Mouse (Mus musculus): ENCODE measurements at regions not wholly inside any gene's neighbourhood (a gene's known extent, or its start where the extent isn't known, plus 50 kb on each side); places are given as distances from the start of the nearest gene placed in this dataset.

- in situ Hi-C loops (cut with MboI; ENCODE audit: low sequenced_read_pairs in 2 of 2, unreplicated experiment in 2 of 2): no loop called here
- no peak overlapping the region for H3K27ac ChIP-seq (ENCODE audit: insufficient read depth, low read depth, low read length, poor library complexity, severe bottlenecking)
- H3K36me3 ChIP-seq (ENCODE audit: control insufficient read depth, insufficient read depth, low read length, poor library complexity, severe bottlenecking): no peaks in the 10 kb centered on the region
- no peak for DNase-seq (ENCODE audit: low read depth, low spot score)
- no peaks in the 10 kb centered on the region for H3K4me1 ChIP-seq (ENCODE audit: control insufficient read depth in 2 of 2, insufficient read depth in 2 of 2, low read length in 2 of 2, poor library complexity in 1 of 2)
- no peak overlapping the region for H3K4me3 ChIP-seq (ENCODE audit: insufficient read depth in 1 of 2, low read depth in 1 of 2, low read length in 2 of 2, poor library complexity in 1 of 2, severe bottlenecking in 1 of 2)
- TF ChIP-seq MAFK (IDR thresholded peaks at IDR 0.05; ENCODE audit: insufficient read depth, low read depth, low read length): no peak
- no peak for TF ChIP-seq ZNF384 (IDR thresholded peaks at IDR 0.05; ENCODE audit: low read depth, low read length)
- TF ChIP-seq HCFC1 (IDR thresholded peaks at IDR 0.05; ENCODE audit: borderline replicate concordance, insufficient read depth, low read length): no peak
- TF ChIP-seq CHD2 (IDR thresholded peaks at IDR 0.05; ENCODE audit: low read depth, low read length): no peak
- no peaks in the 10 kb centered on the region for H3K9me3 ChIP-seq (ENCODE audit: control insufficient read depth, insufficient read depth, low read depth, low read length)
- H3K9ac ChIP-seq (ENCODE audit: insufficient read depth, low read depth, low read length, poor library complexity, severe bottlenecking): no peak overlapping the region
These were observed 223.7 kb upstream of the Pfn2 start for GRCm38 (mm10) chr3:58071574-58071973.

DNA sequence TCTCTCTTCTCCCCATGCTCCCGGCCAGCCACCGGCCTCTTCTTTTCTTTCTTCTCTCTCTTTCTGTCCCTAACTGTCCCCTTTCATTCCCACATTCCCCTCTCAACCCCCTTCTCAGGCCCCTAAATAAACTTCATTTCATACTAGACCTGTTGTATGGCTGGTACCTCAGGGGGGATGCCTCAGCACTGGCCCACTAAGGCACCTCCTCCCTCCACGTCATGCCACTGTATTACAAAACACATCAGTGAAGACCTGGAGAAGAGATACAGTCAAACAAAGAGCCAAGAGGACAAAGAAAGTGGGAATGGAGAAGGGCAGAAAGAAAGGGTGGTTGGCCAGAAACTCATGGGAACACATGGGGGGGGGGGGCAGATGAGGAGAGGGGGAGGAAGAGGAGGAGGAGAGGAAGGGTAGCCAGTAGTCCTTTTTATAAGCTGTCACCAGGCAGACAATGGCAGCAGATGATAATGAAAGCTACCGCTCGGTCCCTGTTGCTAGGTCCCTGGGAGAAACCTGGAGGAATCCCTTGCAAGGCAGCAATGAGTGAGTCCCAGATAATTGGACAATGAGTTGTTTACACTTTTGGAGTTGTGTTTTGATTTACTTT is 224.5 kb upstream of the Pfn2 start:
- Histone ChIP-seq H3K4me1 (ENCODE audit: control insufficient read depth in 2 of 2, insufficient read depth in 2 of 2, low read length in 2 of 2, poor library complexity in 1 of 2) (no peaks in the 10 kb centered on the region), H3K27ac (ENCODE audit: insufficient read depth, low read depth, low read length, poor library complexity, severe bottlenecking) (no peak overlapping the region), H3K36me3 (ENCODE audit: control insufficient read depth, insufficient read depth, low read length, poor library complexity, severe bottlenecking) (no peaks in the 10 kb centered on the region), H3K9ac (ENCODE audit: insufficient read depth, low read depth, low read length, poor library complexity, severe bottlenecking) (no peak overlapping the region), H3K4me3 (ENCODE audit: insufficient read depth in 1 of 2, low read depth in 1 of 2, low read length in 2 of 2, poor library complexity in 1 of 2, severe bottlenecking in 1 of 2) (no peak overlapping the region), H3K9me3 (ENCODE audit: control insufficient read depth, insufficient read depth, low read depth, low read length) (no peaks in the 10 kb centered on the region)
- no peak for DNase-seq (ENCODE audit: low read depth, low spot score)
- in situ Hi-C loops (cut with MboI; ENCODE audit: low sequenced_read_pairs in 2 of 2, unreplicated experiment in 2 of 2): no loop called here
- TF ChIP-seq HCFC1 (IDR thresholded peaks at IDR 0.05; ENCODE audit: borderline replicate concordance, insufficient read depth, low read length) (no peak), MAFK (IDR thresholded peaks at IDR 0.05; ENCODE audit: insufficient read depth, low read depth, low read length) (no peak), CHD2 (IDR thresholded peaks at IDR 0.05; ENCODE audit: low read depth, low read length) (no peak), ZC3H11A (IDR thresholded peaks at IDR 0.05; ENCODE audit: borderline replicate concordance, low read depth, low read length) (no peak), ZNF384 (IDR thresholded peaks at IDR 0.05; ENCODE audit: low read depth, low read length) (no peak)

DNA sequence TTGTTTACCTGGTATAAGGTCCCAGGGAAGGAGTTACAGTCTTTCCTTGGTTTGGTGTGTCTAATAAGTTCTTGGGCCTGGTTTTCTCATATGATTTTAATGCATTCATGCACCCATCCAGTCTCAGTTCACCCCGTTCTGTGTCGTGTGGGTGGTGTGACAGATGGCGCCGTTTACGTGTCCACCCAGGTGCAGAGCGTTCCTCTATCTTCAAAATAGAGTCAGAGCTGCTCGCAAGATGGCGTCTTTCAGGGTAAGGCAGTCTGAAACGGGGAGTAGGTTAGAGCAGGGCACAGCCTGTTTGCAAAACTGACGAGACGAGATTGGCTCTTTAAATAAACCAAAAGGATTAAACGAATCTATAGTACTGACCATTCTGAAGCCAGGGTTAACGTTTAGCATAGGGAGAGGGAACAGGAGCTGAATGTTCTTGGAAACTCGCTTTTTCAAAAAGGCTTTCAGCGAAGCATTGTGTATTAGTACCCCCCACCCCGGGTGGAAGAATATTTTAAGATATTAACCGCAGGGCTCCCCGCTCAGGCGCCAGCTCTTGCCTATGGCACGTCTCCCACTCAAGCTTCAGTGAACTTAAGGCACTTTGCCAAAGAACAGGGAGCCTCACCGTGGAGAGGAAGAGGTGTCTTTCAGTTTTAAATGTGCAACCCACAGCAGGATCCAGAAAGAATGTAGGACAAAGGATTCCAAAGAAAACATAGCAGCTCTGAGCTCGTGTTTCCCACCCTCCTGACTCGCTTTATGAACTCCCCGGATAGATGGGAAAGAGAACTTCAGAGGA is 241.7 kb upstream of the Pfn2 start:
- in situ Hi-C loops (cut with MboI; ENCODE audit: low sequenced_read_pairs in 2 of 2, unreplicated experiment in 2 of 2): no loop called here
- Histone ChIP-seq H3K27ac (ENCODE audit: insufficient read depth, low read depth, low read length, poor library complexity, severe bottlenecking) (no peak overlapping the region), H3K4me1 (ENCODE audit: control insufficient read depth in 2 of 2, insufficient read depth in 2 of 2, low read length in 2 of 2, poor library complexity in 1 of 2) (no peaks in the 10 kb centered on the region), H3K9ac (ENCODE audit: insufficient read depth, low read depth, low read length, poor library complexity, severe bottlenecking) (no peak overlapping the region), H3K36me3 (ENCODE audit: control insufficient read depth, insufficient read depth, low read length, poor library complexity, severe bottlenecking) (no peaks in the 10 kb centered on the region), H3K9me3 (ENCODE audit: control insufficient read depth, insufficient read depth, low read depth, low read length) (no peaks in the 10 kb centered on the region), H3K4me3 (ENCODE audit: insufficient read depth in 1 of 2, low read depth in 1 of 2, low read length in 2 of 2, poor library complexity in 1 of 2, severe bottlenecking in 1 of 2) (no peak overlapping the region)
- TF ChIP-seq MAFK (IDR thresholded peaks at IDR 0.05; ENCODE audit: insufficient read depth, low read depth, low read length) (no peak), CHD2 (IDR thresholded peaks at IDR 0.05; ENCODE audit: low read depth, low read length) (no peak), ZNF384 (IDR thresholded peaks at IDR 0.05; ENCODE audit: low read depth, low read length) (no peak), ZC3H11A (IDR thresholded peaks at IDR 0.05; ENCODE audit: borderline replicate concordance, low read depth, low read length) (no peak), HCFC1 (IDR thresholded peaks at IDR 0.05; ENCODE audit: borderline replicate concordance, insufficient read depth, low read length) (no peak)
- no peak for DNase-seq (ENCODE audit: low read depth, low spot score)

- Histone ChIP-seq H3K4me1 (ENCODE audit: control insufficient read depth in 2 of 2, insufficient read depth in 2 of 2, low read length in 2 of 2, poor library complexity in 1 of 2) (no peaks in the 10 kb centered on the region), H3K4me3 (ENCODE audit: insufficient read depth in 1 of 2, low read depth in 1 of 2, low read length in 2 of 2, poor library complexity in 1 of 2, severe bottlenecking in 1 of 2) (no peak overlapping the region), H3K27ac (ENCODE audit: insufficient read depth, low read depth, low read length, poor library complexity, severe bottlenecking) (no peak overlapping the region), H3K9ac (ENCODE audit: insufficient read depth, low read depth, low read length, poor library complexity, severe bottlenecking) (no peak overlapping the region), H3K36me3 (ENCODE audit: control insufficient read depth, insufficient read depth, low read length, poor library complexity, severe bottlenecking) (no peaks in the 10 kb centered on the region), H3K9me3 (ENCODE audit: control insufficient read depth, insufficient read depth, low read depth, low read length) (no peaks in the 10 kb centered on the region)
- in situ Hi-C loops (cut with MboI; ENCODE audit: low sequenced_read_pairs in 2 of 2, unreplicated experiment in 2 of 2): no loop called here
- TF ChIP-seq MAFK (IDR thresholded peaks at IDR 0.05; ENCODE audit: insufficient read depth, low read depth, low read length) (no peak), ZC3H11A (IDR thresholded peaks at IDR 0.05; ENCODE audit: borderline replicate concordance, low read depth, low read length) (no peak), CHD2 (IDR thresholded peaks at IDR 0.05; ENCODE audit: low read depth, low read length) (no peak), ZNF384 (IDR thresholded peaks at IDR 0.05; ENCODE audit: low read depth, low read length) (no peak), HCFC1 (IDR thresholded peaks at IDR 0.05; ENCODE audit: borderline replicate concordance, insufficient read depth, low read length) (no peak)
- DNase-seq (ENCODE audit: low read depth, low spot score): no peak
These were observed 242.5 kb upstream of the Pfn2 start for GRCm38 (mm10) chr3:58090396-58090795.

Measured in ES-E14 (cell line).